Mouse (Mus musculus) neutrophil, adult 59 days (primary cell): ENCODE data around the gene Akr1d1. TPM values are rescaled to one million over a fixed set of nuclear protein-coding genes. Genes with fewer than 3 reads are reported as not detected.

Source experiments
- total RNA-seq, 2 experiments: library from RNA; stranded (reverse); gene quantifications; 1 replicate in 1 of 2; 2 replicates in 1 of 2; pipeline ENCODE4 v1.2.4; 2023

The Akr1d1 gene
- not detected for total RNA-seq

DNA sequence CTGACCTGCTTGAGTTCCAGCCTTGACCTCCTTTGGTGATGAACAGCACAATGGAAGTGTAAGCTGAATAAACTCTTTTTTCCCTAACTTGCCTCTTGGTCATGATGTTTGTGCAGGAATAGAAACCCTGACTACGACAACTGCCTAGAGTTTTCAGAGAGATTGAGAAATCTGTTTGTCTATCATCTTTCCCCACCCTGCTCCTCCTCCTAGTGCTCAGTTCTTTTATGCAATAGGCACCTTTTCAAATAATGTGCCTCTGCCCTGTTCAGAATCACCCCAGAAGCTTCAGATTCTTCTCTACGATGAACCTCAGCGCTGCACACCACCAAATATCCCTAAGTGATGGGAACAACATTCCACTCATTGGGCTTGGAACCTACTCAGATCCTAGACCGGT lies at the start of gene Akr1d1:
Gene Akr1d1, plus strand, starts transcription at position 234 of the 400 bp plus-strand sequence.

Other genes starting within 250 kb of the Akr1d1 start
- under 1 TPM in 1 of 2 experiments, not detected in 1; 0.24 TPM for gene Dgki, start 230.0 kb upstream of the Akr1d1 start, total RNA-seq
- 1 to 10 TPM; 8.7 to 9.8 TPM for gene Creb3l2, start 88.0 kb upstream of the Akr1d1 start, total RNA-seq